Mouse (Mus musculus): Measurements from ENCODE around the gene Adck2. TPM values are rescaled to one million over a fixed set of nuclear protein-coding genes. Genes with fewer than 3 reads are reported as not detected.

Adck2 gene
- polyA plus RNA-seq, 1 experiment, result 5.8 TPM

GRCm38 (mm10) chr6:39554888-39555647 lies 18.6 kb upstream of the Adck2 start:
- Histone ChIP-seq H3K79me3 (ENCODE audit: low read depth) (no peaks in the 10 kb centered on the region), H3K79me2 (ENCODE audit: control insufficient read depth, insufficient read depth) (peaks cover 18% of the 10 kb centered on the region), H3K27me3 (ENCODE audit: control insufficient read depth, insufficient read depth, insufficient read length) (no peaks in the 10 kb centered on the region), H3ac (ENCODE audit: control insufficient read depth, insufficient read length, low read depth) (no peak overlapping the region), H3K4me3 (ENCODE audit: insufficient read depth, poor library complexity, severe bottlenecking) (no peak overlapping the region), H3K36me3 (ENCODE audit: control insufficient read depth, insufficient read depth) (no peaks in the 10 kb centered on the region)
- TF ChIP-seq MYOG (IDR thresholded peaks at IDR 0.05; ENCODE audit: control insufficient read depth, extremely low read depth, insufficient read length), result no peak

- no peaks in the 10 kb centered on the region for H3K36me3 ChIP-seq (ENCODE audit: control insufficient read depth, insufficient read depth)
- peaks cover 18% of the 10 kb centered on the region for H3K79me2 ChIP-seq (ENCODE audit: control insufficient read depth, insufficient read depth)
- H3K4me3 ChIP-seq (ENCODE audit: insufficient read depth, poor library complexity, severe bottlenecking), result no peak overlapping the region
- no peak for TF ChIP-seq USF1 (IDR thresholded peaks at IDR 0.05; ENCODE audit: low read depth)
- no peak for TF ChIP-seq MAX (IDR thresholded peaks at IDR 0.05)
- no peak for TF ChIP-seq FOSL1 (IDR thresholded peaks at IDR 0.05; ENCODE audit: insufficient read depth, low read length, poor library complexity, severe bottlenecking)
- no peak for TF ChIP-seq CTCF (IDR thresholded peaks at IDR 0.05; ENCODE audit: control insufficient read depth, insufficient read depth, insufficient read length)
- TF ChIP-seq MYOG (IDR thresholded peaks at IDR 0.05; ENCODE audit: control insufficient read depth, extremely low read depth, insufficient read length), result no peak
- TF ChIP-seq MYOD1 (IDR thresholded peaks at IDR 0.05; ENCODE audit: control insufficient read depth, insufficient read length, low read depth), result no peak
- TF ChIP-seq CEBPB (IDR thresholded peaks at IDR 0.05; ENCODE audit: low read depth), result no peak
- no peaks in the 10 kb centered on the region for H3K79me3 ChIP-seq (ENCODE audit: low read depth)
- H3ac ChIP-seq (ENCODE audit: control insufficient read depth, insufficient read length, low read depth), result no peak overlapping the region
- H3K27me3 ChIP-seq (ENCODE audit: control insufficient read depth, insufficient read depth, insufficient read length), result no peaks in the 10 kb centered on the region
Observed at GRCm38 (mm10) chr6:39555648-39555945, 18.1 kb upstream of the Adck2 start.

- Histone ChIP-seq H3K4me3 (ENCODE audit: insufficient read depth, poor library complexity, severe bottlenecking) (peak overlapping the region; percentile 46), H3K79me2 (ENCODE audit: control insufficient read depth, insufficient read depth) (peaks cover 18% of the 10 kb centered on the region), H3K36me3 (ENCODE audit: control insufficient read depth, insufficient read depth) (no peaks in the 10 kb centered on the region), H3K79me3 (ENCODE audit: low read depth) (no peaks in the 10 kb centered on the region), H3ac (ENCODE audit: control insufficient read depth, insufficient read length, low read depth) (peak overlapping the region; percentile 92), H3K27me3 (ENCODE audit: control insufficient read depth, insufficient read depth, insufficient read length) (no peaks in the 10 kb centered on the region)
- TF ChIP-seq CEBPB (IDR thresholded peaks at IDR 0.05; ENCODE audit: low read depth), result no peak
Observed at GRCm38 (mm10) chr6:39556900-39557659, 16.6 kb upstream of the Adck2 start.

- H3ac ChIP-seq (ENCODE audit: control insufficient read depth, insufficient read length, low read depth), result peak within 1 kb of the TSS; percentile 92
- no peaks in the 10 kb centered on the region for H3K27me3 ChIP-seq (ENCODE audit: control insufficient read depth, insufficient read depth, insufficient read length)
- peaks cover 18% of the 10 kb centered on the region for H3K79me2 ChIP-seq (ENCODE audit: control insufficient read depth, insufficient read depth)
- no peaks in the 10 kb centered on the region for H3K79me3 ChIP-seq (ENCODE audit: low read depth)
- no peaks in the 10 kb centered on the region for H3K36me3 ChIP-seq (ENCODE audit: control insufficient read depth, insufficient read depth)
- peak within 1 kb of the TSS; percentile 46 for H3K4me3 ChIP-seq (ENCODE audit: insufficient read depth, poor library complexity, severe bottlenecking)
- TF ChIP-seq FOSL1 (IDR thresholded peaks at IDR 0.05; ENCODE audit: insufficient read depth, low read length, poor library complexity, severe bottlenecking) (no peak), MAX (IDR thresholded peaks at IDR 0.05) (no peak), MYOD1 (IDR thresholded peaks at IDR 0.05; ENCODE audit: control insufficient read depth, insufficient read length, low read depth) (no peak), CTCF (IDR thresholded peaks at IDR 0.05; ENCODE audit: control insufficient read depth, insufficient read depth, insufficient read length) (no peak), USF1 (IDR thresholded peaks at IDR 0.05; ENCODE audit: low read depth) (no peak), MYOG (IDR thresholded peaks at IDR 0.05; ENCODE audit: control insufficient read depth, extremely low read depth, insufficient read length) (no peak), CEBPB (IDR thresholded peaks at IDR 0.05; ENCODE audit: low read depth) (no peak)
Observed at GRCm38 (mm10) chr6:39557723-39558261, 15.9 kb upstream of the Adck2 start, which contains the start of gene Dennd2a. Gene Dennd2a (minus strand): TSS chr6:39557867.

- H3K79me3 ChIP-seq (ENCODE audit: low read depth), result no peaks in the 10 kb centered on the region
- H3ac ChIP-seq (ENCODE audit: control insufficient read depth, insufficient read length, low read depth), result no peak overlapping the region
- no peak overlapping the region for H3K4me3 ChIP-seq (ENCODE audit: insufficient read depth, poor library complexity, severe bottlenecking)
- H3K27me3 ChIP-seq (ENCODE audit: control insufficient read depth, insufficient read depth, insufficient read length), result no peaks in the 10 kb centered on the region
- H3K36me3 ChIP-seq (ENCODE audit: control insufficient read depth, insufficient read depth), result no peaks in the 10 kb centered on the region
- TF ChIP-seq CEBPB (IDR thresholded peaks at IDR 0.05; ENCODE audit: low read depth), result no peak
- no peak for TF ChIP-seq USF1 (IDR thresholded peaks at IDR 0.05; ENCODE audit: low read depth)
- no peak for TF ChIP-seq MYOG (IDR thresholded peaks at IDR 0.05; ENCODE audit: control insufficient read depth, extremely low read depth, insufficient read length)
- TF ChIP-seq MAX (IDR thresholded peaks at IDR 0.05), result no peak
- TF ChIP-seq MYOD1 (IDR thresholded peaks at IDR 0.05; ENCODE audit: control insufficient read depth, insufficient read length, low read depth), result no peak
- H3K79me2 ChIP-seq (ENCODE audit: control insufficient read depth, insufficient read depth), result peaks cover 18% of the 10 kb centered on the region
Observed at GRCm38 (mm10) chr6:39559276-39559939, 14.3 kb upstream of the Adck2 start.
